Mouse (Mus musculus): ENCODE data around the gene Efna5. TPM values are rescaled to one million over a fixed set of nuclear protein-coding genes. Genes with fewer than 3 reads are reported as not detected.

The Efna5 gene
- polyA plus RNA-seq, 1 experiment from 2014 or later: 22.0 TPM

DNA sequence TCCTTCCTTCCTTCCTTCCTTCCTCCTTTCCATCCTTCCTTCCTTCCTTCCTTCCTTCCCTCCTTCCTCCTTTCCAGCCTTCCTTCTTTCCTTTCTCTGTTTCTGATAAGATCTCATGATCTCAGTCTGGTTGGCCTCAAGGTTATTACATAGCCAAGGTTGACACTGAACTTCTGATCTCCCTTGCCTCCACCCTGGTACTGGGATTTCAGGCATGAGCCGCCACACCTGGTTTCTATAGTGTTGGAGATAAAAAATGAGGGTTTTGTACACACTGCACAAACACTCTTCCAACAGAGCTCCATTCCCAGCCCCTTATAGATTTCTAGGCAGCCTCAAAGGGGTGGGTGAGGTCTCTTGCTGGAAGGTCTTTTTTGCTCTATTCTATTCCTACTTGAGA, 315.5 kb downstream of the Efna5 start:
- WGBS: 91% methylated on average over 1 of the region's 1 CpGs
- Histone ChIP-seq H3K27ac (ENCODE audit: low read length) (no peak overlapping the region), H3K4me1 (ENCODE audit: control insufficient read depth, insufficient read depth, low read length) (0 out of 2 replicates have a peak, but pooled peaks cover 2% of the 10 kb centered on the region), H3K9ac (ENCODE audit: low read length) (no peak overlapping the region), H3K27me3 (ENCODE audit: control insufficient read depth, insufficient read depth, low read length) (no peaks in the 10 kb centered on the region), H3K4me3 (ENCODE audit: low read length) (no peak overlapping the region), H3K9me3 (replicated peaks; ENCODE audit: control insufficient read depth, low read length) (no peaks in the 10 kb centered on the region), H3K4me2 (ENCODE audit: low read depth, low read length) (no peak overlapping the region), H3K36me3 (ENCODE audit: control insufficient read depth, insufficient read depth) (no peaks in the 10 kb centered on the region)
- no peak for ATAC-seq (replicated peaks; ENCODE audit: extremely low read depth, insufficient read depth, low FRiP score)

DNA sequence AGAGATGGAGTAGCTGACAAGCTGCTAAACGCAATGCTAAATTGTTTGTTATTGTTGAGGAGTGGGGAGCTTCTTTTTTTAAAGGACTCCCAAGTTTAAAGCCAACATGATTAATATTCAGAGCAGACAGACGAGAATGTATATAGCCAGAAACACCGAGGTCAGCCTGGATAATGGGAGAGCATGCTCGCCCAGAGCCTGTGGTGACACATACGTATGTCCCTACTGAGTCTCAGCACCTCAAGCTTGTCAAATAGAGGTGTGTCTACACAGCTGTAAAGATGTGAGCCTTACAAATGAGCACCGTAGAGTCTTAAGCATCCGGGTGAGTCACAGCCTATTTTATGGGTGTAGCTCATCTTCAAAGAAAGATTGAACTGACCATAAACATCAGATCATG, 318.7 kb downstream of the Efna5 start:
- no peak overlapping the region for H3K9ac ChIP-seq (ENCODE audit: low read length)
- no peak for ATAC-seq (replicated peaks; ENCODE audit: extremely low read depth, insufficient read depth, low FRiP score)
- no peaks in the 10 kb centered on the region for H3K9me3 ChIP-seq (replicated peaks; ENCODE audit: control insufficient read depth, low read length)
- no peaks in the 10 kb centered on the region for H3K27me3 ChIP-seq (ENCODE audit: control insufficient read depth, insufficient read depth, low read length)
- no peak overlapping the region for H3K27ac ChIP-seq (ENCODE audit: low read length)
- no peak overlapping the region for H3K4me3 ChIP-seq (ENCODE audit: low read length)
- 74% methylated on average over 7 of the region's 7 CpGs for WGBS
- no peaks in the 10 kb centered on the region for H3K36me3 ChIP-seq (ENCODE audit: control insufficient read depth, insufficient read depth)
- H3K4me1 ChIP-seq (ENCODE audit: control insufficient read depth, insufficient read depth, low read length): no peaks in the 10 kb centered on the region
- no peak overlapping the region for H3K4me2 ChIP-seq (ENCODE audit: low read depth, low read length)

DNA sequence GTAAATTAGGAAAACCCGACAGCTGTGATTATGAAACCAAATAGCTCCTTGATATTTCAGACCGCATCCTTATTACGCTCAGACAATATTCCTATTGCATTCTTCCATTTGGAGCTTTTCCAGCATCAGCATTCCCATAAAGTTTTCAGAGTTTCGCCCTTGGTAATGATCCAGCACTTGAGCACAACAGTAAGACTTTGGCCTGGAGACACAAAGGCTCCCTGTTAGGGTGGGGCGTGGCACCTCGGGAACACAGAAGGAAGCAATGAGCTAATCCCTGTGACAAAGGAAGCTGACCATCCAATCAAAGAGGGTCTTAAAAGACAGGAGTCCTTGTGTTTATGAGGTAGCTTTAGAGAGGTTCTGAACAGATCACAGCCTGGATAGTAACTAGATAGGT, 323.9 kb downstream of the Efna5 start:
- no peak for ATAC-seq (replicated peaks; ENCODE audit: extremely low read depth, insufficient read depth, low FRiP score)
- no peaks in the 10 kb centered on the region for H3K4me1 ChIP-seq (ENCODE audit: control insufficient read depth, insufficient read depth, low read length)

More for the DNA sequence above, 323.9 kb downstream of the Efna5 start:
- Histone ChIP-seq H3K36me3 (ENCODE audit: control insufficient read depth, insufficient read depth) (no peaks in the 10 kb centered on the region), H3K27ac (ENCODE audit: low read length) (no peak overlapping the region), H3K4me2 (ENCODE audit: low read depth, low read length) (no peak overlapping the region), H3K4me3 (ENCODE audit: low read length) (no peak overlapping the region), H3K27me3 (ENCODE audit: control insufficient read depth, insufficient read depth, low read length) (no peaks in the 10 kb centered on the region), H3K9me3 (replicated peaks; ENCODE audit: control insufficient read depth, low read length) (no peaks in the 10 kb centered on the region), H3K9ac (ENCODE audit: low read length) (no peak overlapping the region)
- WGBS: 61% methylated on average over 6 of the region's 6 CpGs
